Mouse (Mus musculus) heart, embryonic 16.5 days (tissue): Measurements from ENCODE around the gene Kdm4d. TPM values are rescaled to one million over a fixed set of nuclear protein-coding genes. Genes with fewer than 3 reads are reported as not detected.

Experiments used
- ATAC-seq: fragments of 200-750 bp; cut with Nextera tagmentation; replicated peaks from 2 replicates; pipeline ENCODE4 v1.8.0; 2017; ENCODE audit warnings: moderate number of reproducible peaks; ENCODE audit not compliant: insufficient read depth, low FRiP score; ENCODE audit errors: extremely low read depth
- H3K27ac ChIP-seq: fragments of 300-500 bp; sonication (generic); 2 replicates; pipeline ENCODE4 v1.5.1; 2014; ENCODE audit warnings: mild to moderate bottlenecking, low read length, control low read depth, moderate library complexity
- H3K27me3 ChIP-seq: fragments of 300-500 bp; sonication (generic); 2 replicates; pipeline ENCODE4 v1.6.1; 2014; ENCODE audit warnings: low read length, mixed read lengths; ENCODE audit not compliant: control insufficient read depth, insufficient read depth
- H3K36me3 ChIP-seq: fragments of 300-500 bp; sonication (generic); 2 replicates; pipeline ENCODE4 v1.6.1; 2014; ENCODE audit not compliant: control insufficient read depth, insufficient read depth
- H3K4me1 ChIP-seq: fragments of 300-500 bp; sonication (generic); 2 replicates; pipeline ENCODE4 v1.6.1; 2014; ENCODE audit warnings: low read length, mixed read lengths; ENCODE audit not compliant: control insufficient read depth, insufficient read depth
- H3K4me2 ChIP-seq: fragments of 300-500 bp; sonication (generic); 2 replicates; pipeline ENCODE4 v1.6.1; 2014; ENCODE audit warnings: low read depth, mild to moderate bottlenecking, control low read depth, low read length
- H3K4me3 ChIP-seq: fragments of 300-500 bp; sonication (generic); 2 replicates; pipeline ENCODE4 v1.5.1; 2014; ENCODE audit warnings: mild to moderate bottlenecking, control low read depth, low read length
- H3K9ac ChIP-seq: fragments of 300-500 bp; sonication (generic); 2 replicates; pipeline ENCODE4 v1.6.1; 2014; ENCODE audit warnings: low read length, control low read depth
- H3K9me3 ChIP-seq: fragments of 300-500 bp; sonication (generic); replicated peaks from 2 replicates; pipeline ENCODE4 v1.6.1; 2016; ENCODE audit warnings: low read length; ENCODE audit not compliant: control insufficient read depth
- WGBS: fragments of 180-500 bp; shearing (Covaris S2); extraction: QIAGEN DNeasy Blood & Tissue Kit; methylation state at CpG from one replicate; pipeline ENCODE4 v1.1.7; 2014; 5-methylcytosine and 5-hydroxymethylcytosine counted together
- polyA plus RNA-seq: library from polyadenylated mRNA; unstranded; fragments of >200 nt; fragmentation: Nextera tagmentation; extraction: Ambion mirVana; gene quantifications from 2 replicates; pipeline ENCODE4 v1.2.1, GENCODE M21; 2015

Gene Kdm4d
- polyA plus RNA-seq: 0.12 TPM in 1 of 2 replicates, not detected in the other

DNA sequence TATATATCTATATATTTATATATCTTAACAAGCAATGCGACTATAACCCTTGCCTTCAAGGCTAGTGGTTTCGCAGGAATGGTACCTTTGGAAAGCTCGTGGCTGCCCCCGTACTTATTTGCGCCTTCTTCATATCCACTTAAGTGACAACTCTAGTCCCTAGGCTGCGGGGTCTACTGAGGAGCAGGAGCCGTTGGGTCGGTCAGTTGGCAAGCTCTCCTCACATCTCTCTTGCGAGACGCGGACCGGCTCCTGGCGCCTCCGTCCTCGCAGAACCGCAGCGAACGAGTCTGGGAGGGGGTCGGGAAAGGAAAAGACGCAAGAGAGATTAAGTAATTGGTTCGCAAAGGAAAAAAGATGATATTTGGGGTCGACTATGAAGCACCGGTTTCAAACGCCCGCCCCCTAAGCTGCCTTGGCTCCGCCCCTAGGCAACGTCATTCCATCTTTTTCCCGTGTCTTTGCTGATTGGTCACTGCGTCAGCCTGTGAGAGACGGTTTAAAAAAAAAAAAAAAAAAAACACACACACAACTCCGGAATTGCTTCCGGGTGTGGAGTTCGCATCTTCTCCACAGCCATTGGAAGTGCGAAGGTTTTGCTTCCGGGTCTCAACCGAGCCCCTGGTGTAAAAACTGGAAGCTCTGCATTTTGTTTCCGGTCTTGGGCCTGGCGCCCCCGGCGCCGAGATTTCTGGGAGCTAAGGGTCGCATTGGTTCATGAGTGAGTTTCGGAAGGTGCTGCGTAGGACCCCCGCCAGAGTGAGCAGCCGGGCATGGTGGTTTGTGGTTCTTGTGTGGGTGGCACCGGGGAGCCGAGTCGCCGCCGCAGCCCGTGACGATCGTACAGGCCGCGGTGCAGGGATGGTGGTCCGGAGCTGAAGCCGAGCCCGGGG is at the start of gene Kdm4d, which contains the start of gene Cwc15:
Gene Kdm4d (minus strand): TSS at position 460 of the 893 bp plus-strand sequence.
Gene Cwc15 (plus strand): TSS at position 595 of the 893 bp plus-strand sequence.
- Histone ChIP-seq H3K27ac (peak within 1 kb of the TSS; percentile 63), H3K4me2 (peak within 1 kb of the TSS; percentile 93)

DNA sequence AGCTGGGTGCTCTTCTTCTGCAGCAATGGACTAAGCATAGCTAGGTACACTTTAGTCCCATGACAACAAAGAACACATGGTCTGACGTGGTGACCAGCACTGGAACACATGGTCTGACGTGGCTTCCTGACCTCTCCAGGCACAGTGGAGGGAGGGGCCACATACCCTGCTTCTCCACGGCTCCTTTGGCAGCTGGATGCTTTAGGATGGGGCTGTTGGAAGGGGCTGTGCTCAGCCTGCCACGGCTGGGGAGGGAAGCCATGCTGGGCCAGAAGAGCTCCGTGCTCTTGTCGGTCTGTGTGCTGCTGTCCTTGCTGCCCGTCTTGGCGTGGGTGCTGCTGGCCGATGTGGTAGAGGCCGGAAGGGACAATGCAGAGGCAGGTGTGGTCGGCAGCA is 48.1 kb upstream of the Kdm4d start:
- Histone ChIP-seq H3K4me1 (peaks cover 5% of the 10 kb centered on the region; the same call in 1 of the 2 replicates), H3K4me2 (no peak overlapping the region), H3K4me3 (no peak overlapping the region), H3K27ac (no peak overlapping the region; the same call in 1 of the 2 replicates), H3K36me3 (peaks cover 39% of the 10 kb centered on the region), H3K9ac (no peak overlapping the region), H3K27me3 (no peaks in the 10 kb centered on the region), H3K9me3 (no peaks in the 10 kb centered on the region)
- no peak for ATAC-seq
- 74% methylated on average over 11 of the region's 11 CpGs for WGBS

More for the DNA sequence above, at the start of gene Kdm4d, which contains the start of gene Cwc15:
- peak; percentile 98 for ATAC-seq
- peak within 1 kb of the TSS; percentile 93 for H3K9ac ChIP-seq
- H3K36me3 ChIP-seq: peaks cover 23% of the 10 kb centered on the region
- no peaks in the 10 kb centered on the region; the same call in 1 of the 2 replicates for H3K4me1 ChIP-seq
- H3K9me3 ChIP-seq: no peaks in the 10 kb centered on the region
- peak within 1 kb of the TSS; percentile 93 for H3K4me3 ChIP-seq
- no peaks in the 10 kb centered on the region for H3K27me3 ChIP-seq
- WGBS: under 1% methylated on average over 59 of the region's 59 CpGs

DNA sequence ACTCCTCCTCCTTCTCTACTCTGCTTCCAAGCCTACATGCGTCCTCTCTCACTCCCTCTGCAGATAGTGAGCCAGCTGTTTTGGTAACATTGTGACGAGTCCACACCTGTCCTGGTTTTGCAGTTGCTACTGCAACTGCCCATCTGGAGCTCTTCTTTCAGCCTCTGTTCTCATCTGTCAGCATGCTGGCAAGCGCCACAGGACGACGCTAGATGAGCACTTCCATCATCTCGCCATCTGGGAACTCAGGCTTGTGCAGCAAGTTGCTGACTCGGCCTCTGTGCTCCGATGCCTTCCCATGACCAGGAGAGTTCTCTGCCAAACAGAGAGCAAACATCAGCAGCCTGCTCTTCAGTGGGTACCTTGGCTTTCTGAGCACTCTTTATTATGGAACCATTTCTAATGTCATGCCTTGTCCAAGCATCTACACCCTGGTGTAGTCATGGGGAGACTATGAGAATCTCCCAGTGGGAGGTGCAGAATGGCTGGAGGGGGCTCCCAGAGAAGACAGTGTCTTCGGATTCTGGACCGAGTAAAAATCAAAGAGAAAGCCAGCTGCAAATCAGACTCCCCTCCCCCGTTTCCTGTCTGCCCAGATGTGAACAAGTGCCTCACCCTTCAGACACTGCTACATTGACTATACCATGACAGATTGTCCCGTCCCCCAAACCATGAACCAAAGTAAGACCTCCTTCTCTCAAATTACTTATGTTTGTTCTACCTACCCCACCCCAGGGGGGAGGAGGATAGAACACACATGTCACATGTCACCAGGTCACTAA is 47.5 kb upstream of the Kdm4d start:
- Histone ChIP-seq H3K36me3 (peaks cover 39% of the 10 kb centered on the region), H3K4me3 (no peak overlapping the region), H3K9me3 (no peaks in the 10 kb centered on the region), H3K9ac (no peak overlapping the region), H3K4me2 (no peak overlapping the region), H3K27ac (peak overlapping the region; percentile 15; the same call in 1 of the 2 replicates), H3K27me3 (no peaks in the 10 kb centered on the region), H3K4me1 (peaks cover 5% of the 10 kb centered on the region; the same call in 1 of the 2 replicates)
- WGBS: 55% methylated on average over 12 of the region's 12 CpGs
- ATAC-seq: no peak; the same call in 1 of the 2 replicates

DNA sequence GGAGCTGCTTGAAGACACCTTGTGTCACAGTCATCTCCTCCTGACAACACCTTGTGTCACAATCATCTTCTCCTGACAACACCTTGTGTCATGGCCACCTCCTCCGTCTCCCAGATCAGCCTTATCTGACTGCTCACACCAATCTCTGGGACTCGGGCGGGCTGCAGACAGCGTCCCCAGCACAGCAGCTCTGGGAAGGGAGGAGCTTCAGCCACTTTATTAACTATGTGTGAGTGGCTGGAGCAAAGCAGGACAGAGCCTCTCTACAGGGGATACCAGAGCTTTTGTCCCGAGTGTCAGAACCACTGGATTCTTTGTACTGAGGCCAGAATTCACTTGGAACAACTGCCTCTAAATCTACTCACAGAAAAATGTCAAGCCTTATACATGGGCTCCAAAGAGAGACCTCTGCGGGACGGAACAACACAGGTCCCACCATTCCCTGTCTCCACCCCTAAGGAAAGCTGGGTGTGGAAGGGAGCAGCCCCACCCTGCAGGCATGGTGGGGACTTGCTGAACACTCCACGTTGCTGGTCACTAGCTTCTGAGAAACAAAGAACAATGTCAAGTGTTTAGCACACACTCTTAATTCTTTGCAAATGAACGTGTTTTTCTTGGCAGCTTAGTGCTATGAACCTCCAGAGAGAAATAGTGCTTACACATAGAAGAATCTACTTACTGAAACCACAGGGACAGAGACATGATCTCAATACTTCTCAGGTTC is 43.9 kb upstream of the Kdm4d start:
- Histone ChIP-seq H3K27me3 (no peaks in the 10 kb centered on the region), H3K4me1 (peaks cover 5% of the 10 kb centered on the region; the same call in 1 of the 2 replicates), H3K27ac (peak overlapping the region; percentile 34), H3K4me2 (no peak overlapping the region), H3K9ac (no peak overlapping the region), H3K4me3 (no peak overlapping the region), H3K36me3 (peaks cover 30% of the 10 kb centered on the region), H3K9me3 (no peaks in the 10 kb centered on the region)
- 28% methylated on average over 9 of the region's 9 CpGs for WGBS
- peak; percentile 38 for ATAC-seq

DNA sequence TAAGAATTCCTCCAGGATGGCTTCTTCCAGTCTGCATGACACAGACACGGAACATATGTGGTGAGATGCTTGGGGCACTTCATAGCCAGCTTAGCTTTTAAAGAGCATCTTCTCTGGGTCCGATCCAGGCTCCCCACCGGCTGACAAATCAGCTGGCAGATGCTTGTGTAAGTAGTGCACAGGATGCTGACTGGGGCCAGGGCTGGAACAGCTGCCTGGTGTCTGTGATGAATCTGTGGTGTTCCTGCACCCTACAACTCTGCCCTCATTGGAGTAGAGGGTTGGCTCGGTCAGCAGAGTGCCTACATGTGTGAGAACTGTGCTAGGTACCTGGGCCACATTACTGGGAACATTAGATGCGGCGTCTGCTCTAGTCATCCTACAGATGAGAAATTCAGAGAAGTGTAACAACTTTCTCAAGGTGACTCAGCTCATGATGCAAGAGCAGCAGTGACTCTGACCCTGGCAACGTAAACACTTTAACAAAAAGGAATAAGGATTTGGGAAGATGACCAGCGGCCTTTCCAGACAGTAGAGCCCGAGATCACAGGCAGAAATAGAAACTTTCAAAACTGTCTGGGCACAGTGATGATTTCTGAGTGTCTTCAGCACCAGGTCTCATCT is 34.7 kb upstream of the Kdm4d start:
- WGBS: 75% methylated on average over 9 of the region's 9 CpGs
- no peak for ATAC-seq
- H3K9ac ChIP-seq: no peak overlapping the region

DNA sequence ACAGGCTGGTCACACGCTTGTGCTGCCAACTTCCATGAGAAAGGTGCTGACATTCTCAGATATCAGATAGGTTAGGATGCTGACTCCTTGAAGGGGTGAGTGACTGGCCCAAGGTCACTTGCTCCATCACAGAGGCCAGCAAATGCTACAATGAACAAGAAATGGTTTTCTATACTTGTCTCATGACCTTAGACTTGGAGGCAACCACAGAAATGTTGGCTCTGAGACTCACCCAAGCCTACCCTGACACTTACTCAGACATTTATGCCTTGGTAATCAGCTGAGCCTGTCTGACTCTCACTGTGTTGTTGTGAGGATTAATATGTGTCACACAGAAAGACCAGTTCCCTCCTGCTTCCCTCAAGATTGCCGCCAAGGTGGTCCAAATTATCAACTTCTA is 33.4 kb upstream of the Kdm4d start:
- no peak overlapping the region for H3K4me2 ChIP-seq
- no peak overlapping the region for H3K27ac ChIP-seq
- peaks cover 1% of the 10 kb centered on the region; the same call in 1 of the 2 replicates for H3K36me3 ChIP-seq
- no peaks in the 10 kb centered on the region for H3K9me3 ChIP-seq
- no peak for ATAC-seq
- no peak overlapping the region for H3K4me3 ChIP-seq
- H3K4me1 ChIP-seq: no peaks in the 10 kb centered on the region
- H3K27me3 ChIP-seq: no peaks in the 10 kb centered on the region
- WGBS: 79% methylated on average over 2 of the region's 2 CpGs
- H3K9ac ChIP-seq: no peak overlapping the region

More for the DNA sequence above, 34.7 kb upstream of the Kdm4d start:
- H3K4me1 ChIP-seq: no peaks in the 10 kb centered on the region
- H3K9me3 ChIP-seq: no peaks in the 10 kb centered on the region
- peaks cover 3% of the 10 kb centered on the region; the same call in 1 of the 2 replicates for H3K36me3 ChIP-seq
- no peak overlapping the region for H3K4me3 ChIP-seq
- no peak overlapping the region for H3K4me2 ChIP-seq
- H3K27ac ChIP-seq: no peak overlapping the region
- no peaks in the 10 kb centered on the region for H3K27me3 ChIP-seq

DNA sequence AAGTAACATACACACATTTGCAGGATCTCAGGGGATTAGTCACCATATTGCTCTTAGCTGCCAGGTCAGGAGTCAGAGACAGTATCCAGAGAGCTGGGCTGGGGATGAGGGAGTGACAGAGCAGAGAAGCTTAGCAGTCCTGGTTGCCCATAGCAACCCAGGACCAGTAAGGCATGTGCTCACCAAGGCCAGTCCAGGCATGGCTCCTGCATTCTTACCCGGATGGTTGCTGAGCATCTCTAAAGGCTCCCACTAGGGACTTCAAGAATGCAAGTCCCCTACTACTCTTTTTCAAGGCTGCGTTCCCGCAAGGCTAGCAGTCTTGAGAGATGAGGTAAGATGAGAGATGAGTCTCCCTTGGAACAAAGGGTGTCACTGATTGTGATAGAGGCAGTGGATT is 32.0 kb upstream of the Kdm4d start:
- WGBS: 45% methylated on average over 3 of the region's 3 CpGs
- no peak overlapping the region for H3K27ac ChIP-seq
- no peak overlapping the region for H3K4me3 ChIP-seq
- no peaks in the 10 kb centered on the region for H3K4me1 ChIP-seq
- no peak overlapping the region for H3K4me2 ChIP-seq
- no peaks in the 10 kb centered on the region for H3K9me3 ChIP-seq
- no peak overlapping the region for H3K9ac ChIP-seq
- no peaks in the 10 kb centered on the region for H3K36me3 ChIP-seq
- ATAC-seq: no peak
- H3K27me3 ChIP-seq: no peaks in the 10 kb centered on the region

DNA sequence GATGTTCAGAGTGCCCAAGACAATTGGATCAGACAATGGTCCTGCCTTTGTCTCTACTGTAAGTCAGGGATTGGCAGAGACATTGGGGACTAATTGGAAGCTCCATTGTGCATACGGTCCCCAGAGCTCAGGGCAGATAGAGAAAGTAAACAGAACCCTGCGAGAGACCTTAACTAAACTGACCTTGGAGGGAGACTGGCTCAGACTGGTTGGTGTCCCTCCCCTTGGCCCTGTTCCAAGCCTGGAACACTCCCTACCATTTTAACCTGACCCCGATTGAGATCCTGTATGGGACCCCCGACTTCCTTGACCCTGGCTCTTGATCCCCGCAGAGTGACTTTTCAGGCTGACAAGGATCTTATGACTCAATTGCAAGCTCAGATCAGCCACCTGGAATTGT is 29.7 kb upstream of the Kdm4d start:
- 59% methylated on average over 5 of the region's 5 CpGs for WGBS
- H3K9ac ChIP-seq: no peak overlapping the region
- H3K4me3 ChIP-seq: no peak overlapping the region
- no peaks in the 10 kb centered on the region for H3K36me3 ChIP-seq
- no peak overlapping the region for H3K27ac ChIP-seq
- H3K4me2 ChIP-seq: no peak overlapping the region
- no peaks in the 10 kb centered on the region for H3K4me1 ChIP-seq
- no peaks in the 10 kb centered on the region for H3K27me3 ChIP-seq
- ATAC-seq: no peak
- H3K9me3 ChIP-seq: no peaks in the 10 kb centered on the region
